Mouse (Mus musculus) brain, embryonic 14.5 days (tissue): ENCODE data around the gene Cd83. TPM values are rescaled to one million over a fixed set of nuclear protein-coding genes. Genes with fewer than 3 reads are reported as not detected.

Experiments used
- DNase-seq: peaks from one replicate; pipeline ENCODE4 v3.0.0-alpha.2; 2011; ENCODE audit warnings: low read depth
- CTCF ChIP-seq: fragments of 200-500 bp; IDR thresholded peaks from 2 replicates; pipeline ENCODE4 v1.5.1; 2012; ENCODE audit warnings: inconsistent platforms, mild to moderate bottlenecking, moderate library complexity, borderline replicate concordance; ENCODE audit not compliant: insufficient read depth, insufficient read length; ENCODE audit errors: extremely low read depth
- POLR2A ChIP-seq: fragments of 200-500 bp; IDR thresholded peaks from 2 replicates; pipeline ENCODE4 v1.6.1; 2012; ENCODE audit warnings: mild to moderate bottlenecking, inconsistent platforms, borderline replicate concordance; ENCODE audit not compliant: poor library complexity, insufficient read depth, insufficient read length, severe bottlenecking; ENCODE audit errors: extremely low read depth
- polyA plus RNA-seq: library from polyadenylated mRNA; depleted of rRNA; stranded (reverse); fragments of >200 nt; gene quantifications from 2 replicates; pipeline ENCODE4 v1.2.3, GENCODE M21; 2012

Cd83 gene
- polyA plus RNA-seq, 1 experiment = 9.8 TPM

GRCm38 (mm10) chr13:43785712-43786072 is 1.1 kb downstream of the Cd83 start:
- TF ChIP-seq POLR2A (no peak), CTCF (no peak)
- no peak for DNase-seq

GRCm38 (mm10) chr13:43786171-43786795 is 1.7 kb downstream of the Cd83 start:
- TF ChIP-seq CTCF = no peak
- no peak for TF ChIP-seq POLR2A
- DNase-seq = no peak

DNA sequence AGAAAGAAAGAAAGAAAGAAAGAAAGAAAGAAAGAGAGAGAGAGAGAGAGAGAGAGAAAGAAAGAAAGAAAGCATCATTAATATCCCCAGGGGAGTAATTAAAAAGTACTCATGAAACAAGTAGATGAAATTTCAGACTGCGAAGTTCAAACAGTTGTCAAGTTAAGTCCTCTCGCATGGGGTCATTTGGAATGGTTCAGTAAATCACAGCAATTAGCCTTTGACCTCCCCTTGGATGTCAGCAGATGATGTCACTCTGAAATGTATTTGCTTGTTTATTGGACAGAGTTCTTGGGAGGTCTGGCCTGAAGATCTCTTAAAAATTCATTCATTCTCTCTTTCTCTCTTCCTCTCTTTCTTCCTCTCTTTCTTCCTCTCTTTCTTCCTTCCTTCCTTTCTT is 2.7 kb downstream of the Cd83 start:
- TF ChIP-seq CTCF (no peak), POLR2A (no peak)
- DNase-seq = peak; percentile 30

DNA sequence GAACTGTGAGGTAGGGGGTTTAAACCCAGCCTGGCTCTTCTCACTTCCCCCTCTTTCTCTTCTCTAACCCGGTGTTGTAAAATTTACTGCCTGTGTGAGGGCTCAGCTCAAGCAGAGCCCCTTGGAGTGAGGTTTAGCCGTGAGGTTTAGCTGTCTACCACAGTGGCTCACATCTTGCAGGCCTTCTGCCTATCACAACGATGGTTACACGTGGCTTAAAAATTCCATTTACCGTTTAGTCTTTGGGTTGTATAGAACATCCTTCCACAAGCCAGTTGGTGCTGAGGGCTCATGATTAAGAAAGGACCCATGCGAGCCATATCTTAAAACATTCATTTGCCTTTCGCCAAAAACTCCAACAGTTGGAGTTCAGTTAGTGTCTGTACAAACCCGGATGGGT is 3.5 kb downstream of the Cd83 start:
- TF ChIP-seq POLR2A (no peak), CTCF (no peak)
- DNase-seq = no peak

DNA sequence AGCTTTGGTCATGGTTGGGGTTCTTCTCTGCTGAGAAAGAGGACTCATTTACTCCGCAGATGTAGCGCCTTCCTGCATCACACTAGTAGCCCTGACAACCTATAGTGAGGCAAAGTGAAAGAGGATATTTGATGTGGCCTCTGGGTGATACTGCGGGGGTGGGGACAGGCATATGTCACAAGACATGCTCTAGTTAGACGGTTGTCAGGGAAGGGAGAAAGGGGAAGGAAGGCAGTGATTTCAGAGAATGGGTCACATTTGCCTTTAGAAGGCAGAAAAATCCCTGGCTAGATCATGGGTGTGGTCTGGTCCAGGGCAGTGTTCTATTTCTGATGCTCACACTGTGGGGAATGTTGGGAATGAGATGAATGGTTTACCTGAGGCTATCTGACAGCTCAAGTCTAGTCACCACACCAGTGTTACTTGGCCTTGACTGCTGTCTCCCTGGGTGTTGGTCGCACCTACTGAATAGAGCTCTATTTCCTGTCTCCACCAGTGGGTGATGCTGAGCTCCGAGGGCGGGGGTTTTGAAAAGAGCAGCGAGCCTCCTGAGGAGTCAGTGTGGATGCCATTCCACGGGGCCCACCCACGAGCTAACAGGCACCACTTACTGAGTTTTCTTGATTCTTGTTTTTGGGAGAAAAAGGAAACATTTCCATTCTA is 4.5 kb downstream of the Cd83 start:
- TF ChIP-seq POLR2A (no peak), CTCF (no peak)

DNA sequence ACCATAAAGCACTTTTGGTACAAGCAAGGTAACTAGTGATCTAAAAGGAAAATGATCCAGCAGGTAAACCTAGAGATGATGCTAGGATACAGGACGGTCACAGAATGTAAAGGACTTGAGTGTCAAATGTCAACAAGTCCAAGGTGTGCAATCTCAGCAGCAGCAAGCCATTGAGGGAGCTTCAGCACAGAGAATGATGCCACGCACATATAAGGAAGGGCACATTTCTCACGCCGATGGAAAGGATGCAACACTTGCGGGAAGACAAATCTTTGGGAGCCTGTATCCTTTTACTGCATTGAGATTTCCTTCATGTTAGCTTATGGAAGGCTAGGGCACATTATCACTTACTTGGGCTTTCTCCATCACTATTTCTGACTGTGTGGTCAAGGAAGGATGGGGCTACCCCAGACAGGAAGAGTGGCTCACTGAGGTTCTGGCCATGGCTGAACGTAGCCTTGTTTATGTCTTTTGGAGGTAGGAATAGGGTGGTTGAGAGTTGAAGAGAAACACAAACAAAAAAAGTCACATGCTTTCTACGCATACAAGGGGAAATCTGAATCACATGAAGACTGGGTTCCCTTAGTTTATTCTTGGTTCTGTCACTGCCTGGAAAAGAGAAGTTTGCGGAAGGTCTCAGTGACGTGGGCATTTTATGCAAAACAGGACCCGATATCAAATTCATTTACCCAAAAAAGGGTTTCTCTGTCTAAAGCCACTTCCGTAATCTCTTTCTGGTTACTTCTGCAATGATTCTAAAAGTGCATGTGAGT is 5.8 kb downstream of the Cd83 start:
- DNase-seq = no peak
- TF ChIP-seq CTCF (no peak), POLR2A (no peak)

More for the DNA sequence above, 4.5 kb downstream of the Cd83 start:
- no peak for DNase-seq

- TF ChIP-seq POLR2A = no peak
- TF ChIP-seq CTCF = peak; percentile 76
- DNase-seq = peak; percentile 71
These were observed 10.8 kb downstream of the Cd83 start for GRCm38 (mm10) chr13:43795334-43795733.

- TF ChIP-seq CTCF = no peak
- no peak for TF ChIP-seq POLR2A
- DNase-seq = no peak
These were observed 14.1 kb downstream of the Cd83 start for GRCm38 (mm10) chr13:43798655-43799054.

DNA sequence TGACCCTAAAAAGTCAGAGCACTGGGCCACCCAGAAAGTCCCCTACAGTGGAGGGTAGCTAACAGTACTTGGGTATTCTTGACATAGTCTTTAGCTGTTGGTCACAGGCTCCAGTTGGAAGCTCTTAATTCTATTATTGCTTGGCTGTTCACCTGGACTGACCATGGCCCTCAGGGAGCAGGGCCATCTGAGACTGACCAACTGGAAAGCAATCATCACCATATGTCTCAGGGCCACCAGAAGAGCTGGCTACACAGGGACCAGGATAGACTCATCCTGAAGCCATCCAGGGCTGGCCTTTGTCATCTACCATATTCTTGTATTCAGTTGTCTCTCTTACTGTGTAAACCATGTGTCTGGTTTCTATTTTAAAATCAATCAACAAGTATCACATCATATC is 15.6 kb downstream of the Cd83 start:
- TF ChIP-seq CTCF = no peak
- TF ChIP-seq POLR2A = no peak
- no peak for DNase-seq

GRCm38 (mm10) chr13:43801961-43802360 is 17.4 kb downstream of the Cd83 start:
- peak; percentile 14 for DNase-seq
- no peak for TF ChIP-seq POLR2A
- no peak for TF ChIP-seq CTCF

DNA sequence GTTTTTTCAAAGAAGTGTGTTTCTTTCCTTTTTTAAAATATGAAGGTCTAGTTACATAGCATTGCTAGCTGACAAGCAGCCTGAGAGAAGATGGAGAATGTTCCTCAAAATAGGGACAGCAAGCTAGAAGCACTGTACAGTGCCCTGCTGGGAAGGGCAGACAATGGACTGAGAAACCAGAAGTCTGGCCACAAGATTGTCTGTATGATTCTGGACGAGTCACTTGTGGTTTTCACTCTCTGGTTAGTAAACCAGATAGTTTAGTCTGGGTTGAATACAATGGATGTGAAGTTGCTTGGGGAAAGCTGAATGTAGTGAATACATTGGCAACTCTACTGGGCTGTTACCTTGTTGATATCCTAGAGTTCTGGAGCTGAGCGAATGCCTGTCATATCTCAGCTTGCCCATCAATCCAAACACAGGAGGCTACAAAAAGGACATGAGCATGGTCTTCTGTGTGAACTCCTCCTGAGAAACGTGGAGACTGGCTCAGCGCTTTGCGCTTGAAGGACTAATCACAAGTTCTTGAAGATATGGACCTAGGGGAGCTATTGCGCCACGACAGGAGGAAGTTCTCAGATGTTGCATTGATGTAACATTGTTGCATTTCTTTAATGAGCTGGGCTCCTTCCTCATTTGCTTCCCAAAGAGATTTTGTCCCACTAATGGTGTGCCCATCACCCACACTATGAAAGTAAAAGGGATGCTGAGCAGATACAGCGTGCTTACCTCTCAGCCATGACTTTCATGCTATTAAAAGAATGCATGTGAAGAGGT is 18.0 kb downstream of the Cd83 start:
- TF ChIP-seq POLR2A = no peak
- TF ChIP-seq CTCF = no peak
- no peak for DNase-seq

- DNase-seq = no peak
- TF ChIP-seq CTCF = peak; percentile 51; the same call in 1 of the 2 replicates
- TF ChIP-seq POLR2A = no peak
These were observed 20.1 kb downstream of the Cd83 start for GRCm38 (mm10) chr13:43804648-43805047.

DNA sequence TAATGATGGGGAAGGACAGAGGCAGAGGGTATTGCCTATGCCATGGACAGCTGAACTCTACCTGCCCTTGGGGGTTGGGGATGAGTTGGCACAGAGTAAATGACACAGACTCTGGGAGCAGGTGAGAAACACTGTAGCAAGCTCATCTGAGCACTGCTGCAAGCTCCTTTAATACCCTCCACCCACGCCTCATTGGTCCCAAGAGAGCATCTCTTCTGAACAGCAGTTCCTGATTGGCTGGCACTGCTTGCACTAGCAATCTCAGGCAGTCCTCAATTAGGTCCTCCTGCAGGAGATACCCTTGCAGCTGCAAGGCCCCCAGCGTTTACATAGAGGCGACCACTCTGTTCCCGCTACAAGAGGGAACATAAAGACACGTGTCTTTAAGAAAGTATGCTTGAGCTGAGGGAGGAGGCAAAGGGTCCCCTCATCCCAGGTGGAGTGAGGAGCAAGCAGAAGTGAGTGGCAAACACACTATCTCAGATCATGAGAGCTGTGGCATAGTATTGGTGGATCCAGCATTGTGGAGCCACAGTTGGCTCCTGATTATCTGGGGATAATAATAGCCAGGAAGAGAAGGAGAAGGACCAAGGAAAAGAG is 20.7 kb downstream of the Cd83 start:
- DNase-seq = no peak
- no peak for TF ChIP-seq CTCF
- no peak for TF ChIP-seq POLR2A
